In the genomic region with DNA sequence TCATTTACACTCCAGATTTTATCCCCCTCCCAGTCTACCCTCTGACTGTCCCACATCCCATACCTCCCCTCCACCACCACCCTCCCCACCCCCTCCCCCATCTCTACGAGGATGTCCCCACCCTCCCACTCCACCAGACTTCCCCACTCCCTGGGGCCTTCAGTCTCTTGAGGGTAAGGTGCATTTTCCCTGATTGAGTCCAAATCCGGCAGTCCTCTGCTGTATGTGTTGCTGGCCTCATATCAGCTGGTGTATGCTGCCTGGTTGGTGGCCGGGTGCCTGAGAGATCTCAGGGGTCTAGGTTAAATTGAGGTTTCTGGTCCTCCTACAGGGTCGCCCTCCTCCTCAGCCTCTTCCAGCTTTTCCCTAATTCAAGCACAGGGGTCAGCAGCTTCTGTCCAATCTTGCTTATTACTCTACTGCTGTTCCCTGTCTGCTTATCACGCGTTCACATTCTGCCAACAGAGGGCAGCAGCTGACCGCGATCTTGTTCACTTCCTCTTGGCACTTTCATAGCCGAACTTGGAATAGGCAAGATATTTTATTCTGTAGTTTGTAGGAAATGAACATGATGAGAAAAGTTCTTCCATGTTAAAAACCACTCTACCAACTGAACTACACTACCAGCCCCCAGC, we compare ENCODE assay signal across 9 mouse cellular contexts. TPM values are rescaled to one million over a fixed set of nuclear protein-coding genes. Genes with fewer than 3 reads are reported as not detected.
DNase-seq lines count a peak whose midpoint lies in the region; ATAC-seq lines count a peak whose summit lies in the region.
"Had no signal": no experiment of that assay in that cellular context is flagged by ENCODE, and none has a peak within 500 bp of the region (broad histone marks: within the 10 kb centered on the region; RNA-seq: fewer than 3 reads in every experiment).

No protein-coding gene starts in this region.

- H3K27me3 ChIP-seq in hindbrain, embryonic 15.5 days: no peaks in the 10 kb centered on the region

- DNase-seq in NIH3T3 (ENCODE audit: low read depth): peak; percentile 91
- peak; percentile 68 for DNase-seq in cerebellum, adult 9-10 months
- DNase-seq in frontal cortex, postnatal 14 days (ENCODE audit: low spot score in 2 of 2): peak; percentile 49 to 76
- DNase-seq in layer of hippocampus, postnatal 14 days (ENCODE audit: low spot score in 2 of 2): peak; percentile 66 to 81
- peak; percentile 93 for DNase-seq in lung, postnatal 36 days
- DNase-seq in right cerebral cortex, adult 18-20 months: peak; percentile 73
- peak; percentile 47 for DNase-seq in urinary bladder, adult 2 months (ENCODE audit: low spot score)

- H3K36me3 ChIP-seq in hindbrain, embryonic 15.5 days: no peaks in the 10 kb centered on the region

- H3K4me3 ChIP-seq in hindbrain, embryonic 15.5 days: no peak overlapping the region

- no peaks in the 10 kb centered on the region for H3K9me3 ChIP-seq in hindbrain, embryonic 15.5 days

- 17% methylated on average over 9 of the region's 9 CpGs for WGBS in hindbrain, embryonic 15.5 days

- H3K4me2 ChIP-seq in hindbrain, embryonic 15.5 days: no peak overlapping the region

- H3K4me1 ChIP-seq in hindbrain, embryonic 15.5 days (replicated peaks): no peaks in the 10 kb centered on the region

- peak; percentile 71; the same call in 1 of the 2 replicates for ATAC-seq in hindbrain, embryonic 15.5 days (ENCODE audit: low FRiP score, low read depth)

- no peak overlapping the region for H3K27ac ChIP-seq in hindbrain, embryonic 15.5 days (replicated peaks)
- H3K27ac ChIP-seq: macrophage had no signal

- no peak overlapping the region for H3K9ac ChIP-seq in hindbrain, embryonic 15.5 days

RNA-seq across cellular contexts. Expression of gene Aco1, which starts 8.3 kb away (rescaled TPM):
- 45.1 and 46.8 TPM in 2 replicates for polyA plus RNA-seq in hindbrain, embryonic 15.5 days (2015; fragmentation: Nextera tagmentation; extraction: Ambion mirVana)
- total RNA-seq in layer of hippocampus, postnatal 14 days (2021): 10 to 100 TPM; 37.1 to 44.8 TPM
- 56.1 and 58.4 TPM in 2 replicates for polyA plus RNA-seq in urinary bladder, adult 2 months (2012; rRNA removed)
